Mouse (Mus musculus): ENCODE measurements around the gene Kcnh6.

Gene Kcnh6

DNA sequence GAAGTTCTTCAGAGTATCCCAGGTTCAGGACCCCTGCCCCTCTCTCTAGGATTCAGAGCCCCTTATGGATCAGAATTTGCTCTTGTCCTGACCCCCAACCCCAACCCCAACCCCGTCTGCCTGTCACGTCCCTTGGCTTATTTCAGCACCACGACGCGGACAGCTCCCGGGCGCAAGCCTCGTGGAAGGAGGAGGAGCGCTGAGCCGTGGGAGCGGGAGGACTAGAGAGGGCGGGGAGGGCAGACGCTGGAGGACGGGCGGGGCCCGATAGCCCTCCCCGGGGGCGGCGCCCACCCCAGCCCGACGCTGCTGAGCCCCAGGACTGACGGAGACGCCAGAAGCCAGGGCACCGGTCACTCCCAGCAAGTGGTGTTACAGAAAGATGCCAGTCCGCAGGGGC, at the start of gene Kcnh6:
Gene Kcnh6 (plus strand): TSS at position 304 of the 400 bp plus-strand sequence.
- DNase-seq (ENCODE audit: low read depth): peak; percentile 61

DNA sequence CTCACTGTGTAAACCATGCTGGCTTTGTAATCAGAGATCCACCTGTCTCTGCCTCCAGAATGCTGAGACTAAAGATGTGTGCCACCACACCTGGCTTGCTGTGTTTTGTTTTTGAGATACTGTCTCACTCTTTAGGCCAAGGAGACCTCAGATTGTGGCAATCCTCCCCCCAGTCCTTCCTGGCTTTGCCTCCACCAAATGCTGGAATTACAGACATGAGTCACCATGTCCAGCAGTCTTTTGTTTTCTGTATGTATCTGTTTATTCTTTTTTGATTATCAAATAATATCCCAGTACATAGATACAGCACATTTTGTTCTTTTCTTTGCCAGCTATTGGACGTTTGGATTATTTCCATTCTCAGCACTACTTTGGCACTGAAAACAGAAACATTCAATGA, 49.4 kb upstream of the Kcnh6 start:
- no peak for DNase-seq (ENCODE audit: low read depth)

DNA sequence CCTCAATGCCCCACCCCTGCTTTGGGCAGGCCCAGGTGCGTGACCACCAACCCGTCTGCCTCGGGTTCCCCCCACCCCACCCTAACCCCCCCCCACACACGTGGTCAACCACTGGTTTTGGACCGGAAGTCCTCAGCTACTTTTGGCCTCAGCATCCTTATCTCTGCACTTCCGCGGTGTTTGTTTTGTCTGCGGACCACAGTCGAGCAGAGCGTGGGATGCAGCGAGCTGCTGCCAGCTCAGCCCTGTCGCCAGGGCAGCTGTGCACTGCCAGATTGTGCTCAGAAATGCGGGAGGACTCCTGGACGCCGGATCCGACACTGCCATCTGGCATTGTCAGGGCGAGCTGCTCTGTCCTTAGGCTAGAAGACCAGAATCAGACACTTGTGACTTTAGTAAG, 48.6 kb upstream of the Kcnh6 start:
- DNase-seq (ENCODE audit: low read depth): no peak

DNA sequence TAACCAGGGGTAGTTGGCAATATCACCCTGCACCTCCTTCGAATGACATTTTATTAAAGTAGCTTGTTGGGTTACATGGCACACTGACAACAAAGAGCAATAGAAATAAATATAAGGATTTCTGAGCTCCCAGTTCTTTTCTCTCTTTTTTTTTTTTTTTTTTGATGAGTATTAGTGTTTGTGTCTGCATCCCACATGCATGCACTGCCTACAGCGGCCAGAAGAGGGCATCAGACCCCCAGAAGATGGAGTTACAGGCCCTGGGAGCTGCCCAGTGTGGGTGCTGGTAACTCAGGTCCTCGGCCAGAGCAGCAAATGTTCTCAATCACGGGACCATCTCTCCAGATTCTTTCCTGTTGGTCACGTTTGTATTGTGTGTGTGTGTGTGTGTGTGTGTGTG, 43.2 kb upstream of the Kcnh6 start:
- no peak for DNase-seq (ENCODE audit: low read depth)

DNA sequence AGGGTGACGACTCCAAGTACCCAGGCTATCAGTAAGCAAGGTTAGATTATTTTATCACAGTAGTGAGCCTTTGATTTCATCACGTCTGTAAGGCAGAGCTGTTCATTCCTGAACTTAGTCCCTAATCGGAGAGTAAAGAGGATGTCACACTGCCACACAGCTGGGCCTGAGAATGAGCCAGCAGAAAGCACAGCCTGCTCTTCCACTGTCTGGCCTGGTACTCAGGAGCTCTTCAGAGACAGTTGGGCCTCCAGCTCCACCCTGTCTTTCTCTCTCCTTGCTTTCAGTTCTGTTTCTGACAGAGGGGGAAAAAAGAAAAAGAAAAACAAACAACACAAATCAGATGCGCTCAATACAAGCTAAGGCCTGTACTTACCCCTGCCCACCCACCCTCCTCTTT, 41.6 kb upstream of the Kcnh6 start:
- no peak for DNase-seq (ENCODE audit: low read depth)

GRCm38 (mm10) chr11:105967741-105968574, 40.0 kb upstream of the Kcnh6 start, which contains the start of gene Ace:
Ace (plus strand) TSS chr11:105967945.
- DNase-seq (ENCODE audit: low read depth): no peak

DNA sequence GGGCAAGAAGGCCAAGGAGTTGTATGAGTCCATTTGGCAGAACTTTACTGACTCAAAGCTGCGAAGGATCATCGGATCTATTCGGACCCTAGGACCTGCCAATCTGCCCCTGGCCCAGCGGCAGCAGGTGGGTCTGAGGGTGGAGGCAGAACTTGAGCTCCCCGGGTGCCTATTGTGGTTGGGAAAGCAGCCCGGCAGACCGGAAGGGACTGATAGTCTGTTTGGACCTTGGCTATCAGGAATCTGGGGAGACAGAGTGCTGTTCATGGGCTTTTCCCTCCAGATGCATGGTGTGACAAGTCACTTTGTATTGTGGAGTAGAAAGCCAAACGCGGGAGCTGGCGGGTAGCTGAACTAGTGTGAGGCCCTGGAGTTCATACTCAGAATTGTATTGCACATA, 39.0 kb upstream of the Kcnh6 start:
- no peak for DNase-seq (ENCODE audit: low read depth)

DNA sequence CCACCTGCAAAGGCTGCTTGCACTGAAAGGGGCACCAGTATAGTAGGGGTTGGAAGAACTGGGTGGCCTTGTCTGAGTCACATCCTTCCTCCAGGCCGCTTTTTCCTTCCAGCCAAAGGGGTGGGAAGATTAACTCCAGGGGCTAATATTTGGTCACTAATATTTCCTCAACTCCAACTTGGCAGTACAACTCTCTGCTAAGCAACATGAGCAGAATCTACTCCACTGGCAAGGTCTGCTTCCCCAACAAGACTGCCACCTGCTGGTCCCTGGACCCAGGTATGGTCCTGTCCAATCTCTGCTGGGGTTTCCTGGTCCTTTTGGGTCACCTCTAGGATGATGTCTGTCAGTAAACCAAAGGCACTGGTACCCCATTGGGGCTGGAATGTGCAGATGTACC, 38.4 kb upstream of the Kcnh6 start:
- no peak for DNase-seq (ENCODE audit: low read depth)

DNA sequence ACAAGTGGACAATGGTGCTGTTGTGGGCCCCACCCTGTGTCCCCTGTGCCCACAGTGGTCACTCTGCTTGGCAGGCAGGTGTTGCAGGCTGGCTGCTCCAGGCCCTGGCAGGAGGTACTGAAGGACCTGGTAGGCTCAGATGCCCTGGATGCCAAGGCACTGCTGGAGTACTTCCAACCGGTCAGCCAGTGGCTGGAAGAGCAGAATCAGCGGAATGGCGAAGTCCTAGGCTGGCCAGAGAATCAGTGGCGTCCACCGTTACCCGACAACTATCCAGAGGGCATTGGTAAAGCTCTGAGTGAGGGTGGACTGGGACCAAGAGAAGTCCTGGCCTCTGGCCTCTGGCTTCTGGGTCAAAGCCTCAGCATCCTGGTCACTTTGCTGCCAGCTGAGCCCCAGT, 33.3 kb upstream of the Kcnh6 start:
- no peak for DNase-seq (ENCODE audit: low read depth)

DNA sequence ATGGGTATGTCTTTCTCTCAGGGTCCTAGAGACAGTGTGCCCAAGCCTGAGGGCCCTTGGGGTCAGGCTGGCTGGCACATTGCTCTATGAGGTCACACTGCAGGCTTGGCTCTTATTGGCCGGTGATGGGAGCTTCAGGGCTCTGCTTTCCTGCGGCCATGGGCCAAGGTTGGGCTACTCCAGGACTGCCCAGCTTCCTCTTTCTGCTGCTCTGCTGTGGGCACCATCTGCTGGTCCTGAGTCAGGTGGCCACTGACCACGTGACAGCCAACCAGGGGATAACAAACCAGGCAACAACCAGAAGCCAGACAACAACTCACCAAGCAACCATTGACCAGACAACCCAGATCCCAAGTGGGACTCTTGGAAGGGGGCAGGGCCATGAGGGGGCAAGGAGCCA, 32.9 kb upstream of the Kcnh6 start:
- DNase-seq (ENCODE audit: low read depth): no peak

DNA sequence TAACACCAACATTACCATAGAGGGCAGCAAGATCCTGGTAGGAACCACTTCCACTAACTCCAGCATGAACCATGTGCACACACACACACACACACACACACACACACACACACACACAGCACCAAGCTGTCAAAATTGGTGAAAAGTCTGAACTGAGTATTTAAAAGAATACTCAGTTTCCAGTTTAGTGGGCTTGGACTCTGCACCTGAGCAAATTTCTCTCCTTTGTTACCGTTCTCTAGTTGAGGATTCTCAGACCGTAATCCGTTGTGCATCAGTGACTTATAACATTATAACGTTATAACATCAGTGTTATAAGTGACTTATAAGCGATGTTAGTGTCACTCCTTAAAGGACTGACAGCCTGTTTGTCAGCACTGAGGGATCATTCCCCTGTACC, 32.3 kb upstream of the Kcnh6 start:
- no peak for DNase-seq (ENCODE audit: low read depth)

- DNase-seq (ENCODE audit: low read depth): no peak
Observed at GRCm38 (mm10) chr11:105978232-105978631, 29.7 kb upstream of the Kcnh6 start.

DNA sequence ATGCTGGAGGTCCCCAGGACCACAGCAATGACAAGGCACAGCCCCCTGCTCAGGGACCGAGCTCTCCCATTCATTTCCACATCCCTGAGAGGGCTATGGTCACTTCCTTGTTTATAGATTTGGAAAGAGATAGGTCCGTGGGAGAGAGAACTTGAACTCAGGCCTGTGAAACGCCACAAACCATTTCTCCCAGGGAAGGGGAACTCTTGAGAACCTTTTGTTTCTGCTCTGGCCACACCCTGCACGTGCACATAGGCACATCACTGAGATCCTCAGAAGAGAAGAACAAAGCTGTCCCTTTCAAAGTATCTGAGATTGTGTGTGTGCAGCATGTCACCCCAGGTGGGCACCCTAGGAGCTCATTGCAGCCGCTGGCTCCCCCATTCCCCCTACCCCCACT, 29.3 kb upstream of the Kcnh6 start:
- no peak for DNase-seq (ENCODE audit: low read depth)

DNA sequence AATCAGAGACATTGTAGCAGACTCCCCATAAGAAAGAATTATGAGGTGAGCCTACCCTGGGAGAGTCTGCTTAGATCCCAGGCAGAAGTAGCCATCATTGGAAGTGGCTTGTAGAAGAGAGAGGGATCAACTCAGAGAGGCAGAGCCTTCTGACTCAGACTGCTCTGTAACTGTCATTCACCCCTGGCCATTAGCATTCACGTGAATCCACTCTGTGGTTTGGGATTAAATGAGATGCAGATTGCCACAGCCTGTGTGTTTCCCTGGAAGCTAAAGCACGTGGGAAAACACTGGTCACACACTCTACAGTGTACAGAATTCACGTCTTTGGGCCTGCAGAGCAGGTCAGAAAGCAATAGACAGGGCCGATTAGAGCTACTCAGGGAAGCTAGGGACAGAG, 23.5 kb upstream of the Kcnh6 start:
- no peak for DNase-seq (ENCODE audit: low read depth)

GRCm38 (mm10) chr11:105987446-105987845, 20.5 kb upstream of the Kcnh6 start:
- no peak for DNase-seq (ENCODE audit: low read depth)

DNA sequence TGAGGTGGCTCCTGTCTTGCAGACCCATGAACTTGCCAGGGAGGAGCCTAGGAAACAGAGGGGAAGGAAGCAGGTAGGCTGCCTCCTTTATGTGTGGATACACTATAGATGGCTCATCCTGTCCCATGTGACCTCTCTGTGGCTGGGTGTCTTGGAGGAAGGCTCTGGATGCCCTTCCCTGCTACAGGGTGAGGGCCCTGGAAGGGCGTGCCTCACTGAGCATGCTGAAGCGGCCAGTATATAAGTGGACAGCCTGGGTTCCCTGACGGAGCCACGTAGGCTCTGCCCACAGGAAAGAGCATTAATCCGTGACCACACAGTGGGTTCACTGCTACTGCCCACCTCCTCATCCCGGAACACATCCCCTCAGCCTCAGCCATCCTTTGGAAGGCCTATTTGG, 18.5 kb upstream of the Kcnh6 start:
- DNase-seq (ENCODE audit: low read depth): no peak

- DNase-seq (ENCODE audit: low read depth): no peak
Observed at GRCm38 (mm10) chr11:105990231-105990630, 17.7 kb upstream of the Kcnh6 start.

- no peak for DNase-seq (ENCODE audit: low read depth)
Observed at GRCm38 (mm10) chr11:105994375-105994774, 13.5 kb upstream of the Kcnh6 start, which contains the start of gene Ace3. Ace3 (plus strand) TSS chr11:105994675.

DNA sequence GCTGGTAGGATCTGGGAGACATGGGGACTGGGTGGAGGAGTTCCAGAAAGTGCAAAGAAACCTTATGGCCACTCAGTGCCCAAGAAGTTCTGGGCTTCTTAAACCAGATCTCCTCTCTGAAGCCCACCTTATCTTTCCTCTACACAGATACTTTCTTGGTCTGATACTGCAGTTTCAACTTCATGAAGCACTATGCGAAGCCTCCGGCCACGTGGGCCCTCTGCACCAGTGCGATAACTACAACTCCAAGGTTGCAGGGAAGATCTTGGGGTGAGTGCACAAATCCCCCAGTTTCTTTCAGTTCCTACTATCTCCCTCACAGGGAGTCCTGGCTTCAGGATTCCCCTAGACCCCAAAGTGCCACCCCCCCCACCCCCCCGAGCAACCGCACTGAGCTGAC, 7.9 kb upstream of the Kcnh6 start:
- DNase-seq (ENCODE audit: low read depth): no peak

- DNase-seq (ENCODE audit: low read depth): peak; percentile 28
Observed at GRCm38 (mm10) chr11:106001718-106002117, 6.2 kb upstream of the Kcnh6 start.

- no peak for DNase-seq (ENCODE audit: low read depth)
Observed at GRCm38 (mm10) chr11:106004576-106004975, 3.3 kb upstream of the Kcnh6 start.

GRCm38 (mm10) chr11:106005970-106006369, 2.0 kb upstream of the Kcnh6 start:
- no peak for DNase-seq (ENCODE audit: low read depth)

- DNase-seq (ENCODE audit: low read depth): no peak
Observed at GRCm38 (mm10) chr11:106012711-106013110, 4.8 kb downstream of the Kcnh6 start.

- DNase-seq (ENCODE audit: low read depth): no peak
Observed at GRCm38 (mm10) chr11:106013556-106014225, 5.8 kb downstream of the Kcnh6 start.
